Mouse (Mus musculus) testis, adult 2 months (tissue): Measurements from ENCODE around the gene Gm37240.

Experiments
- CTCF ChIP-seq: fragments of 200-500 bp; IDR thresholded peaks from 2 replicates; pipeline ENCODE4 v1.5.1; 2012; ENCODE audit warnings: low read depth, mild to moderate bottlenecking, inconsistent platforms, low read length, moderate library complexity; ENCODE audit not compliant: control insufficient read depth, insufficient read depth, insufficient replicate concordance
- POLR2A ChIP-seq: fragments of 200-500 bp; IDR thresholded peaks from 2 replicates; pipeline ENCODE4 v1.6.1; 2012; ENCODE audit warnings: low read depth, mild to moderate bottlenecking, inconsistent platforms, low read length, moderate library complexity; ENCODE audit not compliant: control insufficient read depth

DNA sequence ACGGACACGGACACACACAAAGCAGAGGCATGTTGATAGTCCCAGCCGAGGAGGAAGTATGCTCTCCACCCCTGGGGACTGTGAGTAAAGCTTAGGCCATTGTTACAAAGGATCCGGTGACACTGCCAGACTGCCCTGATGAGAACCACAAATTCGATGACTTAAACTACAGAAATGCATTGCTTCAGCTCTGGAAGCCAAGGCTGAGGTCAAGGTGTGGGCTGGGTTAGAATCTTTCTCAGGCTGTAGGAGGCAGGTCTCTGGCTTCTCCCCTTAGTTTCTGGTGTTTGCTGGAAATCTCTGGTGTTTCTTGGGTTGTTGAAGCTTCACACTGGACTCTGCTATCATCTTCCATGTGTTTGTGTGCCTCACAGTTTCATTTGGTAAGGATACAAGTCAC is 42.4 kb upstream of the Gm37240 start:
- TF ChIP-seq POLR2A (no peak), CTCF (no peak)
